Mouse (Mus musculus) left cerebral cortex, adult 9 months (tissue): ENCODE results near the gene Igflr1.

Experiments
- DNase-seq, 2 experiments: peaks; one replicate each; pipeline ENCODE4 v3.0.0; 2022; ENCODE audit warnings: low spot score in 2 of 2

Gene Igflr1

DNA sequence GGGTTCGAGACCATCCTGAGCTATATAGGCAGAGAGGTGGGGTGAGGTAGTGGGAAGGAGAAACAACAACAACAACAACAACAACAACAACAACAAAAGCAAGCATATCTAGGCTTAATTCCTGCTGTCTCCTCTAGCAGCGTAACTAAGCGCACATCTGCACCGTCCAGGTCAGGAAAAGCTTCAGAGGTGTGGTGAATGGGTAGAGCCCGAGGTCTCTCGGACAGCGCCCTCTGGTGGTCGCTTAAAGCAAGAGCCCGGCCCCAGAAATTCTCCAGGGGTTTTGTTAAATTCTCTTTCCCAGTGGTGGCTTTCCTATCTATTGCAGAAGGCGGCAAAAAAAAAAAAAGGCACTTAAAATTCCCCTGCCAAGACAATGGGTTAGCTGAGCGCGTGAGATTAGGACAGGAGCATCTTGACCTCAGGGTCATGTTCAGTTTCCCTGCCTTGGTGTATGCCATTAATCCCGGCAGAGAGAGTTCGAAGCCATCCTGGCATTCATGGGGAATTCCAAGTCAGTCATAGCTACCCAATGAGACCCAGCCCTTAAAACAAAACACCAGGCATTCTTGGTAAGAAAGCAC is 48.4 kb downstream of the Igflr1 start:
- DNase-seq = peak in 1 of 2 experiments; percentile 55

DNA sequence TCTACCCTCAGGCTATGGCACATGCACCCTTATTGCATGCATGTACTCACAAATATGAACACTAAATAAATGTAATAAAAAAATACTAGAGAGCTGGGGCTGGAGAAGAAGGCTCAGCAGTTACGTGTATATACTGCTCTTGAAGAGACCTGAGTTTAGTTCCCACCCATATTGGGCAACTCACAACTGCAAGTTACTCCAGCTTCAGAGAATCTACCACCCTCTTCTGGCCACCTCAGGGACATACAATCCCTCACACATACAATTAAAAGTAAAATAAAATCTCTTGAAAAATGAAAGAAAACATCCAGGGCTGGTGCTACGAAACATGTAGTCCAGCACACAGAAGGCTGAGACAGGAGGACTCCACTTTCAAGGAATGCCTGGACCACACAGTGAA is 49.2 kb downstream of the Igflr1 start:
- no peak for DNase-seq

DNA sequence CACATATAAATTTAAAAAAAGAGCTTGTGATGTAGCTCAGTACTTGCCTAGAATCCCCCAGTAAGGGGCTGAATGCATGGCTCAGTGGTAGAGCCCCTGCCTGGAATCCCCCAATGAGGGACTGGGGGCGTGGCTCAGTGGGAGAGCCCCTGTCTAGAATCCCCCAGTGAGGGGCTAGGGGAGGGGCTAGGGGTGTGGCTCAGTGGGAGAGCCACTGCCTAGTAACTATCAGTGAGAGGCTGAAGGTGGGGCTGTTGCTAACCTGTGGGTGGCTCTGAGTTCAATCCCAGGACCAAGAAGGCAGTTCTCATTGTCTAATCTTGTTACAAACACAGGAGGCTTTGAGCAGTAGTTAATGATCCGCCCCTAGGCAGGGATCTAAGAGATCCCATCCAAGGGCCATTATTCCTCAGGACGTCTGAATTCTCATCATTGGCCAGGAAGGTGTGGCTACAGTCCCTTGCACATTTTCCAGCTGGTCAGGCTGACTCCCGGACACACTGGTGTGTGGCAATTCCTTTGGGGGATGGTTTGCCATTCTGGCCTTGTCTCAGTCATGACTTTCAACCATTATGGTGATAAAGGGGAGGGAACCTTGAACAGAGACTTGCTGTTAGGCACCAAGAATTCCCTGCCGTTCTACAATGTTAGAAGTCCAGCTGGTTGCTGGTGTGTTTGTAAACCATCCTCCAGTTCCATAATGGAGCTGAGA is 50.0 kb downstream of the Igflr1 start:
- no peak for DNase-seq
